8 mouse cellular contexts compared by ENCODE assay signal in the genomic region with DNA sequence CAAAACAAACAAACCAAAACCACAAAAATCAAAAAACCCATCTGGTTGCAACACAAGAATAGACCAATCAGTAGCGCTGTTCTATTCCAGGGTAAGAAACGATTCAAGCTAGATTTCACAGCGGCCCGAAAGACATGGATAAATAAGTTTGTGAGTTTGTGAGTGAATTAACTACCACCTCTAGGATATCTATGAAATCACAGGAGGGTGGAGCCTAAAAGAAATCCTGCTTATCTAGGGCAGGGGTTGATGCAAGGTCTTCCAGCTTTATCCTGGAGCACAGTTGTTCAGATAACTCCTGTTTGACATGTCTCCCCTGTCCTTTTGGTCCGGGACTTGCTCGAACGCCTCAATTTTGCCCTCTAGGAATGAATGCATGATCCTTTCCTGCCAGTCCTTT. TPM values are rescaled to one million over a fixed set of nuclear protein-coding genes. Genes with fewer than 3 reads are reported as not detected.
A peak's percentile ranks its signal among the peaks of the same experiment; 100 is the strongest.
DNase-seq lines count a peak whose midpoint lies in the region; ATAC-seq and TF ChIP-seq lines count a peak whose summit lies in the region.

No protein-coding gene starts in this region.

- H3K4me2 ChIP-seq in liver, embryonic 12.5 days = peak overlapping the region; percentile 83
- H3K4me2 ChIP-seq in stomach, postnatal 0 days (replicated peaks; ENCODE audit: low read depth) = peak overlapping the region; percentile 69

- ATAC-seq in erythroblast, adult 5-6 weeks (replicated peaks; ENCODE audit: low FRiP score, poor library complexity, severe bottlenecking) = no peak
- ATAC-seq in liver, embryonic 12.5 days = no peak
- no peak for ATAC-seq in stomach, postnatal 0 days (ENCODE audit: low FRiP score, low TSS enrichment)

- no peaks in the 10 kb centered on the region for H3K9me3 ChIP-seq in erythroblast, embryonic 14.5 days (ENCODE audit: control insufficient read depth, low read length)
- H3K9me3 ChIP-seq in liver, embryonic 12.5 days (replicated peaks) = no peaks in the 10 kb centered on the region
- H3K9me3 ChIP-seq in stomach, postnatal 0 days (ENCODE audit: control insufficient read depth, low read length) = no peaks in the 10 kb centered on the region

- 31% methylated on average over 7 of the region's 7 CpGs for WGBS in spleen, adult 2 months
- 25% methylated on average over 7 of the region's 7 CpGs for WGBS in liver, embryonic 12.5 days (ENCODE audit: insufficient replicate concordance)
- 29% methylated on average over 7 of the region's 7 CpGs for WGBS in stomach, postnatal 0 days
- 31% methylated on average over 7 of the region's 7 CpGs for WGBS in thymus, adult 2 months

- no peak overlapping the region for H3K27ac ChIP-seq in spleen, adult 2 months (ENCODE audit: insufficient read depth, low read length)
- H3K27ac ChIP-seq in liver, embryonic 12.5 days = peak overlapping the region; percentile 63; the same call in 1 of the 2 replicates
- peak overlapping the region; percentile 35; the same call in 1 of the 2 replicates for H3K27ac ChIP-seq in stomach, postnatal 0 days (replicated peaks)
- no peak overlapping the region for H3K27ac ChIP-seq in thymus, adult 2 months (ENCODE audit: control insufficient read depth, insufficient read depth, low read length)

- peaks cover 6% of the 10 kb centered on the region for H3K27me3 ChIP-seq in erythroblast, embryonic 14.5 days (ENCODE audit: control insufficient read depth)
- H3K27me3 ChIP-seq in spleen, adult 2 months (ENCODE audit: control insufficient read depth, insufficient read depth, low read length) = no peaks in the 10 kb centered on the region
- peaks cover 4% of the 10 kb centered on the region; the same call in 1 of the 2 replicates for H3K27me3 ChIP-seq in liver, embryonic 12.5 days (replicated peaks)
- H3K27me3 ChIP-seq in stomach, postnatal 0 days (ENCODE audit: control insufficient read depth, insufficient read depth, low read length) = no peaks in the 10 kb centered on the region
- H3K27me3 ChIP-seq in thymus, adult 2 months (ENCODE audit: control insufficient read depth, insufficient read depth, low read length) = no peaks in the 10 kb centered on the region

- TF ChIP-seq EP300 in stomach, postnatal 0 days (optimal IDR thresholded peaks at IDR 0.05) = no peak

- H3K4me3 ChIP-seq in erythroblast, embryonic 14.5 days (replicated peaks) = peak overlapping the region; percentile 82
- peak overlapping the region; percentile 95 for H3K4me3 ChIP-seq in spleen, adult 2 months (ENCODE audit: extremely low read depth, insufficient read depth, insufficient read length)
- peak overlapping the region; percentile 68 for H3K4me3 ChIP-seq in liver, embryonic 12.5 days
- peak overlapping the region; percentile 63 for H3K4me3 ChIP-seq in stomach, postnatal 0 days (ENCODE audit: low read depth, low read length)
- no peak overlapping the region for H3K4me3 ChIP-seq in thymus, adult 2 months (ENCODE audit: control insufficient read depth, insufficient read depth, low read length)

- no peak for TF ChIP-seq POLR2A in spleen, adult 2 months (IDR thresholded peaks at IDR 0.05; ENCODE audit: low read depth, low read length)
- no peak for TF ChIP-seq POLR2A in thymus, adult 2 months (IDR thresholded peaks at IDR 0.05; ENCODE audit: control insufficient read depth, extremely low read depth, insufficient read depth, low read length, poor library complexity)

- H3K9ac ChIP-seq in liver, embryonic 12.5 days = peak overlapping the region; percentile 70; the same call in 1 of the 2 replicates
- H3K9ac ChIP-seq in stomach, postnatal 0 days (ENCODE audit: low read length) = peak overlapping the region; percentile 23; the same call in 1 of the 2 replicates

- DNase-seq in spleen, adult 2 months (ENCODE audit: low read depth in 1 of 2, low spot score in 2 of 2) = no peak
- no peak for DNase-seq in spleen, postnatal 14 days (ENCODE audit: low spot score in 2 of 2)
- no peak for DNase-seq in stomach, postnatal 0 days (ENCODE audit: low spot score)
- no peak for DNase-seq in thymus, adult 2 months
- DNase-seq in layer of hippocampus, postnatal 25 days (ENCODE audit: extremely low spot score in 1 of 2, low spot score in 1 of 2) = no peak

- no peak for TF ChIP-seq CTCF in spleen, adult 2 months (IDR thresholded peaks at IDR 0.05; ENCODE audit: extremely low read depth, insufficient read depth, insufficient read length, insufficient replicate concordance)
- no peak for TF ChIP-seq CTCF in stomach, postnatal 0 days (IDR thresholded peaks at IDR 0.05; ENCODE audit: low read depth)
- TF ChIP-seq CTCF in thymus, adult 2 months (IDR thresholded peaks at IDR 0.05; ENCODE audit: borderline replicate concordance, control insufficient read depth, extremely low read depth, insufficient read depth, low read length, poor library complexity) = no peak

- peaks cover 30% of the 10 kb centered on the region for H3K4me1 ChIP-seq in erythroblast, embryonic 14.5 days (ENCODE audit: control insufficient read depth)
- peaks cover 15% of the 10 kb centered on the region; the same call in 1 of the 2 replicates for H3K4me1 ChIP-seq in spleen, adult 2 months (ENCODE audit: control insufficient read depth, insufficient read depth, insufficient read length)
- peaks cover 40% of the 10 kb centered on the region for H3K4me1 ChIP-seq in liver, embryonic 12.5 days
- H3K4me1 ChIP-seq in stomach, postnatal 0 days (replicated peaks; ENCODE audit: control insufficient read depth, insufficient read depth) = peaks cover 17% of the 10 kb centered on the region
- H3K4me1 ChIP-seq in thymus, adult 2 months (replicated peaks; ENCODE audit: control insufficient read depth, insufficient read depth, low read length) = peaks cover 21% of the 10 kb centered on the region

- no peaks in the 10 kb centered on the region for H3K36me3 ChIP-seq in erythroblast, embryonic 14.5 days (ENCODE audit: control insufficient read depth)
- no peaks in the 10 kb centered on the region for H3K36me3 ChIP-seq in spleen, adult 2 months (ENCODE audit: control insufficient read depth, insufficient read depth, low read length)
- H3K36me3 ChIP-seq in liver, embryonic 12.5 days = no peaks in the 10 kb centered on the region
- no peaks in the 10 kb centered on the region for H3K36me3 ChIP-seq in stomach, postnatal 0 days (ENCODE audit: control insufficient read depth, insufficient read depth, low read length)
- no peaks in the 10 kb centered on the region for H3K36me3 ChIP-seq in thymus, adult 2 months (ENCODE audit: control insufficient read depth, insufficient read depth, low read length)

RNA-seq across cellular contexts. Expression of gene Scamp2, which starts 0.5 kb away (rescaled TPM):
- 0.38 and 0.76 TPM in 2 replicates for polyA plus RNA-seq in erythroblast, embryonic 14.5 days (2012)
- total RNA-seq in erythroblast, adult 5-6 weeks (2015; ENCODE audit: low replicate concordance) = 25.4 and 27.0 TPM in 2 replicates
- 13.1 and 13.7 TPM in 2 replicates for total RNA-seq in erythroblast, adult 5-6 weeks (2017; ENCODE audit: low replicate concordance)
- polyA plus RNA-seq in spleen, adult 2 months (2012; rRNA removed) = 79.2 and 88.4 TPM in 2 replicates
- polyA plus RNA-seq in liver, embryonic 12.5 days (2016; fragmentation: Nextera tagmentation; extraction: Ambion mirVana) = 32.5 and 33.2 TPM in 2 replicates
- polyA plus RNA-seq in stomach, postnatal 0 days (2015; fragmentation: Nextera tagmentation; extraction: Ambion mirVana) = 102 and 104 TPM in 2 replicates
- 117 and 134 TPM in 2 replicates for polyA plus RNA-seq in thymus, adult 2 months (2012; rRNA removed)
- total RNA-seq in layer of hippocampus, postnatal 25 days (2021) = 10 to 100 TPM; 26.2 TPM

RNA-seq across cellular contexts. Expression of gene Mpi, which starts 7.7 kb away (rescaled TPM):
- 0.08 and 0.16 TPM in 2 replicates for polyA plus RNA-seq in erythroblast, embryonic 14.5 days (2012)
- total RNA-seq in erythroblast, adult 5-6 weeks (2015; ENCODE audit: low replicate concordance) = 2.7 and 12.9 TPM in 2 replicates
- 2.8 and 5.9 TPM in 2 replicates for total RNA-seq in erythroblast, adult 5-6 weeks (2017; ENCODE audit: low replicate concordance)
- 13.0 and 16.7 TPM in 2 replicates for polyA plus RNA-seq in spleen, adult 2 months (2012; rRNA removed)
- polyA plus RNA-seq in liver, embryonic 12.5 days (2016; fragmentation: Nextera tagmentation; extraction: Ambion mirVana) = 17.4 and 17.7 TPM in 2 replicates
- 24.6 and 26.1 TPM in 2 replicates for polyA plus RNA-seq in stomach, postnatal 0 days (2015; fragmentation: Nextera tagmentation; extraction: Ambion mirVana)
- 39.1 and 54.3 TPM in 2 replicates for polyA plus RNA-seq in thymus, adult 2 months (2012; rRNA removed)
- total RNA-seq in layer of hippocampus, postnatal 25 days (2021) = 10 to 100 TPM; 69.5 to 76.0 TPM

RNA-seq across cellular contexts. Expression of gene Fam219b, which starts 22.9 kb away (rescaled TPM):
- polyA plus RNA-seq in erythroblast, embryonic 14.5 days (2012) = 0.31 and 0.78 TPM in 2 replicates
- 0.19 and 0.42 TPM in 2 replicates for total RNA-seq in erythroblast, adult 5-6 weeks (2015; ENCODE audit: low replicate concordance)
- total RNA-seq in erythroblast, adult 5-6 weeks (2017; ENCODE audit: low replicate concordance) = 4.2 and 4.7 TPM in 2 replicates
- polyA plus RNA-seq in spleen, adult 2 months (2012; rRNA removed) = 4.1 and 14.5 TPM in 2 replicates
- polyA plus RNA-seq in liver, embryonic 12.5 days (2016; fragmentation: Nextera tagmentation; extraction: Ambion mirVana) = 10.5 and 12.0 TPM in 2 replicates
- polyA plus RNA-seq in stomach, postnatal 0 days (2015; fragmentation: Nextera tagmentation; extraction: Ambion mirVana) = 12.4 and 13.0 TPM in 2 replicates
- polyA plus RNA-seq in thymus, adult 2 months (2012; rRNA removed) = 9.8 and 10.4 TPM in 2 replicates
- 10 to 100 TPM; 21.5 to 22.5 TPM for total RNA-seq in layer of hippocampus, postnatal 25 days (2021)

RNA-seq across cellular contexts. Expression of gene Ulk3, which starts 29.0 kb away (rescaled TPM):
- 0.10 and 0.17 TPM in 2 replicates for polyA plus RNA-seq in erythroblast, embryonic 14.5 days (2012)
- 1.5 TPM in 1 of 2 replicates, not detected in the other for total RNA-seq in erythroblast, adult 5-6 weeks (2015; ENCODE audit: low replicate concordance)
- total RNA-seq in erythroblast, adult 5-6 weeks (2017; ENCODE audit: low replicate concordance) = 0.28 TPM in 1 of 2 replicates, not detected in the other
- polyA plus RNA-seq in spleen, adult 2 months (2012; rRNA removed) = 44.5 and 47.6 TPM in 2 replicates
- polyA plus RNA-seq in liver, embryonic 12.5 days (2016; fragmentation: Nextera tagmentation; extraction: Ambion mirVana) = 6.4 and 9.0 TPM in 2 replicates
- 8.4 and 8.6 TPM in 2 replicates for polyA plus RNA-seq in stomach, postnatal 0 days (2015; fragmentation: Nextera tagmentation; extraction: Ambion mirVana)
- polyA plus RNA-seq in thymus, adult 2 months (2012; rRNA removed) = 65.7 and 71.9 TPM in 2 replicates
- total RNA-seq in layer of hippocampus, postnatal 25 days (2021) = 10 to 100 TPM; 18.4 to 31.8 TPM

RNA-seq across cellular contexts. Expression of gene Cox5a, which starts 39.2 kb away (rescaled TPM):
- polyA plus RNA-seq in erythroblast, embryonic 14.5 days (2012) = 18.8 and 25.8 TPM in 2 replicates
- total RNA-seq in erythroblast, adult 5-6 weeks (2015; ENCODE audit: low replicate concordance) = 134 and 146 TPM in 2 replicates
- 23.7 and 45.9 TPM in 2 replicates for total RNA-seq in erythroblast, adult 5-6 weeks (2017; ENCODE audit: low replicate concordance)
- 135 and 219 TPM in 2 replicates for polyA plus RNA-seq in spleen, adult 2 months (2012; rRNA removed)
- 415 and 442 TPM in 2 replicates for polyA plus RNA-seq in liver, embryonic 12.5 days (2016; fragmentation: Nextera tagmentation; extraction: Ambion mirVana)
- 991 and 1,062 TPM in 2 replicates for polyA plus RNA-seq in stomach, postnatal 0 days (2015; fragmentation: Nextera tagmentation; extraction: Ambion mirVana)
- 376 and 397 TPM in 2 replicates for polyA plus RNA-seq in thymus, adult 2 months (2012; rRNA removed)
- total RNA-seq in layer of hippocampus, postnatal 25 days (2021) = 100 to 1,000 TPM; 389 to 459 TPM

Comparison
In these comparisons a context has a peak if more than half of its experiments do, and no peak if none do; other contexts are left out.
1. H3K27ac ChIP-seq: peak in liver, embryonic 12.5 days (single experiment) and stomach, postnatal 0 days (single experiment); none in spleen, adult 2 months (single experiment) and thymus, adult 2 months (single experiment).
2. RNA of gene Scamp2, which starts 0.5 kb away (polyA plus RNA-seq): 117 to 134 TPM in thymus, adult 2 months, 102 to 104 TPM in stomach, postnatal 0 days, 79.2 to 88.4 TPM in spleen, adult 2 months and 32.5 to 33.2 TPM in liver, embryonic 12.5 days; 0.38 to 0.76 TPM in erythroblast, embryonic 14.5 days; every median in the first group is over 10 times any median in the second.
3. RNA of gene Mpi, which starts 7.7 kb away (polyA plus RNA-seq): 39.1 to 54.3 TPM in thymus, adult 2 months, 24.6 to 26.1 TPM in stomach, postnatal 0 days, 17.4 to 17.7 TPM in liver, embryonic 12.5 days and 13.0 to 16.7 TPM in spleen, adult 2 months; 0.08 to 0.16 TPM in erythroblast, embryonic 14.5 days; every median in the first group is over 10 times any median in the second.